Mouse (Mus musculus) cortical plate, adult 2 months (tissue): ENCODE results near the gene Btbd19. TPM values are rescaled to one million over a fixed set of nuclear protein-coding genes. Genes with fewer than 3 reads are reported as not detected.

ENCODE experiments used
- H3K27ac ChIP-seq: fragments of 200-500 bp; 2 replicates; pipeline ENCODE4 v1.5.1; 2012; ENCODE audit warnings: low read length, control low read depth, inconsistent platforms; ENCODE audit not compliant: insufficient read depth
- H3K4me1 ChIP-seq: fragments of 200-500 bp; 2 replicates; pipeline ENCODE4 v1.6.1; 2011; ENCODE audit warnings: low read length; ENCODE audit not compliant: control insufficient read depth, insufficient read depth
- H3K4me3 ChIP-seq: fragments of 200-500 bp; 2 replicates; pipeline ENCODE4 v1.5.1; 2011; ENCODE audit warnings: mild to moderate bottlenecking, low read length, control low read depth; ENCODE audit not compliant: insufficient read depth
- CTCF ChIP-seq: fragments of 200-500 bp; IDR thresholded peaks from 2 replicates; pipeline ENCODE4 v1.5.1; 2011; ENCODE audit warnings: mild to moderate bottlenecking, control low read depth, low read length; ENCODE audit not compliant: insufficient read depth; ENCODE audit errors: extremely low read depth
- POLR2A ChIP-seq: fragments of 200-500 bp; IDR thresholded peaks from 2 replicates; pipeline ENCODE4 v1.6.1; 2011; ENCODE audit warnings: mild to moderate bottlenecking, low read length, control low read depth; ENCODE audit not compliant: insufficient read depth; ENCODE audit errors: extremely low read depth
- polyA plus RNA-seq: library from polyadenylated mRNA; depleted of rRNA; stranded (reverse); fragments of >200 nt; gene quantifications from 2 replicates; pipeline ENCODE4 v1.2.3, GENCODE M21; 2012; rRNA removed

The Btbd19 gene
- polyA plus RNA-seq, 1 experiment = 14.9 TPM

GRCm38 (mm10) chr4:117087948-117088640, 37.4 kb downstream of the Btbd19 start:
- no peaks in the 10 kb centered on the region for H3K4me1 ChIP-seq
- no peak overlapping the region for H3K4me3 ChIP-seq
- TF ChIP-seq CTCF (no peak), POLR2A (no peak)
- no peak overlapping the region for H3K27ac ChIP-seq

GRCm38 (mm10) chr4:117071183-117071582, 54.3 kb downstream of the Btbd19 start:
- Histone ChIP-seq H3K4me3 (no peak overlapping the region), H3K4me1 (no peaks in the 10 kb centered on the region), H3K27ac (no peak overlapping the region)
- TF ChIP-seq CTCF (no peak), POLR2A (no peak)

GRCm38 (mm10) chr4:117070624-117071023, 54.9 kb downstream of the Btbd19 start:
- Histone ChIP-seq H3K4me3 (no peak overlapping the region), H3K27ac (no peak overlapping the region), H3K4me1 (no peaks in the 10 kb centered on the region)
- TF ChIP-seq CTCF = no peak
- TF ChIP-seq POLR2A = no peak

- Histone ChIP-seq H3K4me3 (no peak overlapping the region), H3K27ac (no peak overlapping the region), H3K4me1 (no peaks in the 10 kb centered on the region)
- no peak for TF ChIP-seq CTCF
- no peak for TF ChIP-seq POLR2A
Measured at GRCm38 (mm10) chr4:117069647-117070046, 55.9 kb downstream of the Btbd19 start.

Other genes with a start within 250 kb of the Btbd19 start
- 6.0 and 6.3 TPM in 2 replicates for gene Zswim5, start 248.3 kb downstream of the Btbd19 start, polyA plus RNA-seq
- gene Urod, start 131.3 kb downstream of the Btbd19 start, polyA plus RNA-seq = 68.1 and 73.8 TPM in 2 replicates
- gene Hectd3, start 130.4 kb downstream of the Btbd19 start, polyA plus RNA-seq = 44.6 and 50.1 TPM in 2 replicates
- 19.0 and 20.2 TPM in 2 replicates for gene Eif2b3, start 106.3 kb downstream of the Btbd19 start, polyA plus RNA-seq
- gene Ptch2, start 29.6 kb downstream of the Btbd19 start, polyA plus RNA-seq = 1.5 and 1.8 TPM in 2 replicates
- gene Tctex1d4, start 1.1 kb upstream of the Btbd19 start, polyA plus RNA-seq = 0.68 and 1.8 TPM in 2 replicates
- 16.0 and 19.5 TPM in 2 replicates for gene Plk3, start 8.2 kb upstream of the Btbd19 start, polyA plus RNA-seq
- gene Rps8, start 30.5 kb upstream of the Btbd19 start, polyA plus RNA-seq = 499 and 554 TPM in 2 replicates
- 0.40 and 0.54 TPM in 2 replicates for gene Kif2c, start 56.9 kb upstream of the Btbd19 start, polyA plus RNA-seq
- 4.8 and 6.1 TPM in 2 replicates for gene Tmem53, start 126.2 kb upstream of the Btbd19 start, polyA plus RNA-seq
- gene Armh1, start 126.4 kb upstream of the Btbd19 start, polyA plus RNA-seq = 0.38 and 0.67 TPM in 2 replicates